Mouse (Mus musculus) ES-E14 (cell line): ENCODE data around the gene Cpne5.

Source experiments
- CHD2 ChIP-seq: IDR thresholded peaks from 2 replicates; pipeline ENCODE4 v1.6.1; 2014; ENCODE audit warnings: mild to moderate bottlenecking, low read depth, low read length, inconsistent platforms
- HCFC1 ChIP-seq: IDR thresholded peaks from 2 replicates; pipeline ENCODE4 v1.6.1; 2012; ENCODE audit warnings: low read length, inconsistent platforms, borderline replicate concordance; ENCODE audit not compliant: insufficient read depth
- MAFK ChIP-seq: IDR thresholded peaks from 2 replicates; pipeline ENCODE4 v1.6.1; 2014; ENCODE audit warnings: mild to moderate bottlenecking, low read depth, low read length, inconsistent platforms; ENCODE audit not compliant: insufficient read depth
- ZC3H11A ChIP-seq: IDR thresholded peaks from 2 replicates; pipeline ENCODE4 v1.6.1; 2012; ENCODE audit warnings: low read depth, mild to moderate bottlenecking, inconsistent platforms, low read length, borderline replicate concordance
- ZNF384 ChIP-seq: IDR thresholded peaks from 2 replicates; pipeline ENCODE4 v1.6.1; 2012; ENCODE audit warnings: low read depth, low read length, inconsistent platforms

DNA sequence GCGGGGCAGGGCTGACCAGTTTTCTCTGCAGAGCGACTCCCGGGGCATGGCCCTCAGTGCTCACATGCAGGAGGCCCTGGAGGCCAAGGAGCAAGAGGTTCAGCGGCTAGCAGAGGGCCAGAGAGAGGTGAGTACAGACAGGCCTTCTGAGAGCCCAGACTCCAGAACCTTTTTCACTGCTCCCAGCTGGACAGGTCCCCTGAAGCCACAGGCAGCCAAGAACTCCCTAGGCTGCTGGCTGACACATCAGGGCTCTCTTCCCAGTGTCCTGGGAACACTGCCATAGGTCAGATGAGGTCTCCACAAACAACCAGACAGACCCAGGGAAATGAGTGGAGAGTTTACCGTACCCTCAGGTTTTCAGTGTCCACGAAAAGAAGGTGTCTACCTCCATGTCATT is 101.7 kb downstream of the Cpne5 start:
- no peak for TF ChIP-seq ZC3H11A
- TF ChIP-seq CHD2: no peak
- TF ChIP-seq ZNF384: no peak
- TF ChIP-seq HCFC1: no peak
- no peak for TF ChIP-seq MAFK
